Mouse (Mus musculus): ENCODE measurements around the gene Sept1. TPM values are rescaled to one million over a fixed set of nuclear protein-coding genes. Genes with fewer than 3 reads are reported as not detected.

The Sept1 gene
- polyA plus RNA-seq, 1 experiment from 2014 or later: 18.5 TPM

GRCm38 (mm10) chr7:127194011-127194632, 38.8 kb downstream of the Sept1 start:
- ATAC-seq (ENCODE audit: low FRiP score, low TSS enrichment): no peak
- peaks cover 9% of the 10 kb centered on the region for H3K4me1 ChIP-seq (ENCODE audit: control insufficient read depth, insufficient read depth, low read length)
- peak overlapping the region; percentile 64 for H3K4me2 ChIP-seq (replicated peaks; ENCODE audit: low read depth, low read length)
- H3K36me3 ChIP-seq (ENCODE audit: control insufficient read depth, insufficient read depth, low read length): peaks cover 48% of the 10 kb centered on the region
- no peaks in the 10 kb centered on the region for H3K27me3 ChIP-seq (ENCODE audit: control insufficient read depth, insufficient read depth, low read length)
- H3K9ac ChIP-seq (ENCODE audit: low read depth, low read length): peak overlapping the region; percentile 69
- H3K27ac ChIP-seq (ENCODE audit: low read depth, low read length): no peak overlapping the region
- H3K4me3 ChIP-seq (ENCODE audit: low read length): peak overlapping the region; percentile 62; the same call in 1 of the 2 replicates
- H3K9me3 ChIP-seq (ENCODE audit: control insufficient read depth, low read length): no peaks in the 10 kb centered on the region
- WGBS: 79% methylated on average over 17 of the region's 17 CpGs

- ATAC-seq (ENCODE audit: low FRiP score, low TSS enrichment): no peak
- no peak overlapping the region for H3K4me2 ChIP-seq (replicated peaks; ENCODE audit: low read depth, low read length)
- no peaks in the 10 kb centered on the region for H3K9me3 ChIP-seq (ENCODE audit: control insufficient read depth, low read length)
- peaks cover 37% of the 10 kb centered on the region for H3K36me3 ChIP-seq (ENCODE audit: control insufficient read depth, insufficient read depth, low read length)
- no peaks in the 10 kb centered on the region for H3K27me3 ChIP-seq (ENCODE audit: control insufficient read depth, insufficient read depth, low read length)
- 91% methylated on average over 5 of the region's 5 CpGs for whole genome bisulfite sequencing
- H3K4me1 ChIP-seq (ENCODE audit: control insufficient read depth, insufficient read depth, low read length): peaks cover 9% of the 10 kb centered on the region
- H3K9ac ChIP-seq (ENCODE audit: low read depth, low read length): no peak overlapping the region
- no peak overlapping the region for H3K27ac ChIP-seq (ENCODE audit: low read depth, low read length)
- H3K4me3 ChIP-seq (ENCODE audit: low read length): no peak overlapping the region
Measured at GRCm38 (mm10) chr7:127192989-127193388, 39.9 kb downstream of the Sept1 start.

GRCm38 (mm10) chr7:127190672-127191071, 42.3 kb downstream of the Sept1 start:
- no peaks in the 10 kb centered on the region for H3K9me3 ChIP-seq (ENCODE audit: control insufficient read depth, low read length)
- ATAC-seq (ENCODE audit: low FRiP score, low TSS enrichment): no peak
- no peak overlapping the region for H3K9ac ChIP-seq (ENCODE audit: low read depth, low read length)
- H3K4me2 ChIP-seq (replicated peaks; ENCODE audit: low read depth, low read length): no peak overlapping the region
- peaks cover 33% of the 10 kb centered on the region for H3K36me3 ChIP-seq (ENCODE audit: control insufficient read depth, insufficient read depth, low read length)
- H3K27me3 ChIP-seq (ENCODE audit: control insufficient read depth, insufficient read depth, low read length): no peaks in the 10 kb centered on the region
- peaks cover 9% of the 10 kb centered on the region for H3K4me1 ChIP-seq (ENCODE audit: control insufficient read depth, insufficient read depth, low read length)
- no peak overlapping the region for H3K4me3 ChIP-seq (ENCODE audit: low read length)
- H3K27ac ChIP-seq (ENCODE audit: low read depth, low read length): no peak overlapping the region
- 74% methylated on average over 6 of the region's 6 CpGs for WGBS

GRCm38 (mm10) chr7:127188305-127189276, 44.3 kb downstream of the Sept1 start:
- Histone ChIP-seq H3K36me3 (ENCODE audit: control insufficient read depth, insufficient read depth, low read length) (peaks cover 23% of the 10 kb centered on the region), H3K9ac (ENCODE audit: low read depth, low read length) (no peak overlapping the region), H3K9me3 (ENCODE audit: control insufficient read depth, low read length) (no peaks in the 10 kb centered on the region), H3K27ac (ENCODE audit: low read depth, low read length) (no peak overlapping the region), H3K4me2 (replicated peaks; ENCODE audit: low read depth, low read length) (no peak overlapping the region), H3K27me3 (ENCODE audit: control insufficient read depth, insufficient read depth, low read length) (no peaks in the 10 kb centered on the region), H3K4me3 (ENCODE audit: low read length) (no peak overlapping the region), H3K4me1 (ENCODE audit: control insufficient read depth, insufficient read depth, low read length) (no peaks in the 10 kb centered on the region)
- WGBS: 79% methylated on average over 17 of the region's 17 CpGs
- ATAC-seq (ENCODE audit: low FRiP score, low TSS enrichment): no peak

- Histone ChIP-seq H3K4me1 (ENCODE audit: control insufficient read depth, insufficient read depth, low read length) (no peaks in the 10 kb centered on the region), H3K9ac (ENCODE audit: low read depth, low read length) (no peak overlapping the region), H3K4me2 (replicated peaks; ENCODE audit: low read depth, low read length) (no peak overlapping the region), H3K27ac (ENCODE audit: low read depth, low read length) (no peak overlapping the region), H3K9me3 (ENCODE audit: control insufficient read depth, low read length) (no peaks in the 10 kb centered on the region), H3K27me3 (ENCODE audit: control insufficient read depth, insufficient read depth, low read length) (no peaks in the 10 kb centered on the region), H3K36me3 (ENCODE audit: control insufficient read depth, insufficient read depth, low read length) (peaks cover 11% of the 10 kb centered on the region; the same call in 1 of the 2 replicates), H3K4me3 (ENCODE audit: low read length) (no peak overlapping the region)
- ATAC-seq (ENCODE audit: low FRiP score, low TSS enrichment): no peak
- 78% methylated on average over 10 of the region's 10 CpGs for WGBS
Measured at GRCm38 (mm10) chr7:127187351-127187750, 45.6 kb downstream of the Sept1 start.

GRCm38 (mm10) chr7:127185601-127186000, 47.3 kb downstream of the Sept1 start:
- H3K4me1 ChIP-seq (ENCODE audit: control insufficient read depth, insufficient read depth, low read length): no peaks in the 10 kb centered on the region
- no peak overlapping the region for H3K4me3 ChIP-seq (ENCODE audit: low read length)
- no peaks in the 10 kb centered on the region for H3K9me3 ChIP-seq (ENCODE audit: control insufficient read depth, low read length)
- no peak overlapping the region for H3K9ac ChIP-seq (ENCODE audit: low read depth, low read length)
- no peaks in the 10 kb centered on the region for H3K27me3 ChIP-seq (ENCODE audit: control insufficient read depth, insufficient read depth, low read length)
- no peak overlapping the region for H3K27ac ChIP-seq (ENCODE audit: low read depth, low read length)
- H3K4me2 ChIP-seq (replicated peaks; ENCODE audit: low read depth, low read length): no peak overlapping the region
- H3K36me3 ChIP-seq (ENCODE audit: control insufficient read depth, insufficient read depth, low read length): no peaks in the 10 kb centered on the region
- WGBS: 71% methylated on average over 3 of the region's 3 CpGs
- 0 out of 2 replicates have a peak, but pooled peaks have one; percentile 32 for ATAC-seq (ENCODE audit: low FRiP score, low TSS enrichment)

GRCm38 (mm10) chr7:127184720-127185119, 48.2 kb downstream of the Sept1 start:
- H3K9ac ChIP-seq (ENCODE audit: low read depth, low read length): no peak overlapping the region
- no peaks in the 10 kb centered on the region for H3K27me3 ChIP-seq (ENCODE audit: control insufficient read depth, insufficient read depth, low read length)
- no peak overlapping the region for H3K27ac ChIP-seq (ENCODE audit: low read depth, low read length)
- 33% methylated on average over 1 of the region's 1 CpGs for WGBS
- no peaks in the 10 kb centered on the region for H3K4me1 ChIP-seq (ENCODE audit: control insufficient read depth, insufficient read depth, low read length)
- H3K4me2 ChIP-seq (replicated peaks; ENCODE audit: low read depth, low read length): no peak overlapping the region
- H3K9me3 ChIP-seq (ENCODE audit: control insufficient read depth, low read length): no peaks in the 10 kb centered on the region
- H3K4me3 ChIP-seq (ENCODE audit: low read length): no peak overlapping the region
- no peak for ATAC-seq (ENCODE audit: low FRiP score, low TSS enrichment)
- H3K36me3 ChIP-seq (ENCODE audit: control insufficient read depth, insufficient read depth, low read length): no peaks in the 10 kb centered on the region

GRCm38 (mm10) chr7:127183828-127184227, 49.1 kb downstream of the Sept1 start:
- ATAC-seq (ENCODE audit: low FRiP score, low TSS enrichment): no peak
- 78% methylated on average over 6 of the region's 6 CpGs for WGBS
- H3K27me3 ChIP-seq (ENCODE audit: control insufficient read depth, insufficient read depth, low read length): no peaks in the 10 kb centered on the region
- no peaks in the 10 kb centered on the region for H3K36me3 ChIP-seq (ENCODE audit: control insufficient read depth, insufficient read depth, low read length)
- no peaks in the 10 kb centered on the region for H3K4me1 ChIP-seq (ENCODE audit: control insufficient read depth, insufficient read depth, low read length)
- no peak overlapping the region for H3K9ac ChIP-seq (ENCODE audit: low read depth, low read length)
- H3K4me2 ChIP-seq (replicated peaks; ENCODE audit: low read depth, low read length): no peak overlapping the region
- no peaks in the 10 kb centered on the region for H3K9me3 ChIP-seq (ENCODE audit: control insufficient read depth, low read length)
- H3K4me3 ChIP-seq (ENCODE audit: low read length): no peak overlapping the region
- no peak overlapping the region for H3K27ac ChIP-seq (ENCODE audit: low read depth, low read length)

GRCm38 (mm10) chr7:127183345-127183744, 49.6 kb downstream of the Sept1 start:
- no peak overlapping the region for H3K4me3 ChIP-seq (ENCODE audit: low read length)
- no peaks in the 10 kb centered on the region for H3K9me3 ChIP-seq (ENCODE audit: control insufficient read depth, low read length)
- WGBS: 73% methylated on average over 8 of the region's 8 CpGs
- no peak overlapping the region for H3K4me2 ChIP-seq (replicated peaks; ENCODE audit: low read depth, low read length)
- no peaks in the 10 kb centered on the region for H3K27me3 ChIP-seq (ENCODE audit: control insufficient read depth, insufficient read depth, low read length)
- ATAC-seq (ENCODE audit: low FRiP score, low TSS enrichment): no peak
- no peak overlapping the region for H3K9ac ChIP-seq (ENCODE audit: low read depth, low read length)
- no peaks in the 10 kb centered on the region for H3K36me3 ChIP-seq (ENCODE audit: control insufficient read depth, insufficient read depth, low read length)
- H3K4me1 ChIP-seq (ENCODE audit: control insufficient read depth, insufficient read depth, low read length): no peaks in the 10 kb centered on the region
- H3K27ac ChIP-seq (ENCODE audit: low read depth, low read length): no peak overlapping the region

All from kidney, embryonic 14.5 days (tissue).